Mouse (Mus musculus): Measurements from ENCODE around the gene Lsm7. TPM values are rescaled to one million over a fixed set of nuclear protein-coding genes. Genes with fewer than 3 reads are reported as not detected.

The Lsm7 gene
- polyA plus RNA-seq, 1 experiment from 2014 or later: 375 TPM

MicroRNAs encoded within 50 kb of the gene (microRNA counts, 519-probe panel; counts per million panel counts)
- microRNA mmu-miR-1982: not detected

Small RNA genes within 50 kb of the gene (microRNA-seq; reads per million reads assigned to microRNA genes)
- gene Mir1982: 4.0 reads per million, percentile 6 among the genes with 10 or more reads in this experiment

Other genes with a start within 250 kb of the Lsm7 start
- gene Gm49322, start 249.2 kb downstream of the Lsm7 start, polyA plus RNA-seq (2014; fragmentation: Nextera tagmentation; extraction: Ambion mirVana): 2.1 and 2.6 TPM in 2 replicates
- 126 and 152 TPM in 2 replicates for gene Csnk1g2, start 232.4 kb downstream of the Lsm7 start, polyA plus RNA-seq (2014; fragmentation: Nextera tagmentation; extraction: Ambion mirVana)
- gene Btbd2, start 198.1 kb downstream of the Lsm7 start, polyA plus RNA-seq (2014; fragmentation: Nextera tagmentation; extraction: Ambion mirVana): 67.4 and 67.9 TPM in 2 replicates
- gene Mknk2, start 177.1 kb downstream of the Lsm7 start, polyA plus RNA-seq (2014; fragmentation: Nextera tagmentation; extraction: Ambion mirVana): 95.3 and 98.5 TPM in 2 replicates
- gene Mob3a, start 153.2 kb downstream of the Lsm7 start, polyA plus RNA-seq (2014; fragmentation: Nextera tagmentation; extraction: Ambion mirVana): 44.0 and 48.6 TPM in 2 replicates
- gene Izumo4, start 153.0 kb downstream of the Lsm7 start, polyA plus RNA-seq (2014; fragmentation: Nextera tagmentation; extraction: Ambion mirVana): 4.8 and 5.0 TPM in 2 replicates
- 67.8 and 68.5 TPM in 2 replicates for gene Ap3d1, start 112.9 kb downstream of the Lsm7 start, polyA plus RNA-seq (2014; fragmentation: Nextera tagmentation; extraction: Ambion mirVana)
- gene Dot1l, start 100.0 kb downstream of the Lsm7 start, polyA plus RNA-seq (2014; fragmentation: Nextera tagmentation; extraction: Ambion mirVana): 23.0 and 27.8 TPM in 2 replicates
- gene Sf3a2, start 57.0 kb downstream of the Lsm7 start, polyA plus RNA-seq (2014; fragmentation: Nextera tagmentation; extraction: Ambion mirVana): 122 and 130 TPM in 2 replicates
- gene Plekhj1, start 56.6 kb downstream of the Lsm7 start, polyA plus RNA-seq (2014; fragmentation: Nextera tagmentation; extraction: Ambion mirVana): 141 and 145 TPM in 2 replicates
- gene Amh, start 50.0 kb downstream of the Lsm7 start, polyA plus RNA-seq (2014; fragmentation: Nextera tagmentation; extraction: Ambion mirVana): not detected in 2 replicates
- gene Jsrp1, start 41.7 kb downstream of the Lsm7 start, polyA plus RNA-seq (2014; fragmentation: Nextera tagmentation; extraction: Ambion mirVana): 0.40 and 0.96 TPM in 2 replicates
- 2,003 and 2,108 TPM in 2 replicates for gene Oaz1, start 28.6 kb downstream of the Lsm7 start, polyA plus RNA-seq (2014; fragmentation: Nextera tagmentation; extraction: Ambion mirVana)
- gene Lingo3, start 11.2 kb downstream of the Lsm7 start, polyA plus RNA-seq (2014; fragmentation: Nextera tagmentation; extraction: Ambion mirVana): 0.33 and 0.36 TPM in 2 replicates
- 26.8 and 28.1 TPM in 2 replicates for gene Sppl2b, start 66 bp upstream of the Lsm7 start, polyA plus RNA-seq (2014; fragmentation: Nextera tagmentation; extraction: Ambion mirVana)
- not detected in 2 replicates for gene Tmprss9, start 16.6 kb upstream of the Lsm7 start, polyA plus RNA-seq (2014; fragmentation: Nextera tagmentation; extraction: Ambion mirVana)
- 336 and 355 TPM in 2 replicates for gene Timm13, start 45.8 kb upstream of the Lsm7 start, polyA plus RNA-seq (2014; fragmentation: Nextera tagmentation; extraction: Ambion mirVana)
- 23.3 and 26.7 TPM in 2 replicates for gene Lmnb2, start 63.0 kb upstream of the Lsm7 start, polyA plus RNA-seq (2014; fragmentation: Nextera tagmentation; extraction: Ambion mirVana)
- gene Gadd45b, start 74.9 kb upstream of the Lsm7 start, polyA plus RNA-seq (2014; fragmentation: Nextera tagmentation; extraction: Ambion mirVana): 10.9 and 12.3 TPM in 2 replicates
- gene Gng7, start 159.7 kb upstream of the Lsm7 start, polyA plus RNA-seq (2014; fragmentation: Nextera tagmentation; extraction: Ambion mirVana): 4.6 and 4.8 TPM in 2 replicates
- 0.07 and 0.16 TPM in 2 replicates for gene Diras1, start 170.5 kb upstream of the Lsm7 start, polyA plus RNA-seq (2014; fragmentation: Nextera tagmentation; extraction: Ambion mirVana)
- gene Slc39a3, start 182.2 kb upstream of the Lsm7 start, polyA plus RNA-seq (2014; fragmentation: Nextera tagmentation; extraction: Ambion mirVana): 7.8 and 7.9 TPM in 2 replicates
- gene Sgta, start 205.0 kb upstream of the Lsm7 start, polyA plus RNA-seq (2014; fragmentation: Nextera tagmentation; extraction: Ambion mirVana): 219 and 221 TPM in 2 replicates
- 64.0 and 73.5 TPM in 2 replicates for gene Thop1, start 214.8 kb upstream of the Lsm7 start, polyA plus RNA-seq (2014; fragmentation: Nextera tagmentation; extraction: Ambion mirVana)
- 0.27 and 0.28 TPM in 2 replicates for gene Creb3l3, start 243.7 kb upstream of the Lsm7 start, polyA plus RNA-seq (2014; fragmentation: Nextera tagmentation; extraction: Ambion mirVana)